Mouse (Mus musculus) mouse embryonic stem cell (cell line): ENCODE measurements around the gene Gm17334.

ENCODE experiments used
- in situ Hi-C, 2 experiments: fragments of 300-500 bp; cut with MboI; formaldehyde crosslinking; loops; 1 replicate in 1 of 2; 3 replicates in 1 of 2; pipeline ENCODE4 v1.14.3; 2019 to 2020; ENCODE audit warnings: low sequenced_read_pairs in 2 of 2, low pct_unique_long_range_greater_than_20kb in 1 of 2, mixed read lengths in 1 of 2; ENCODE audit not compliant: unreplicated experiment in 1 of 2

Gene Gm17334

GRCm38 (mm10) chr11:53759545-53760406 lies 13.2 kb downstream of the Gm17334 start:
- in situ Hi-C loops: loop anchor here in 1 of 2 experiments (5.0 kb wide), 1 partner anchor 88 kb away; no protein-coding TSS in a partner anchor

DNA sequence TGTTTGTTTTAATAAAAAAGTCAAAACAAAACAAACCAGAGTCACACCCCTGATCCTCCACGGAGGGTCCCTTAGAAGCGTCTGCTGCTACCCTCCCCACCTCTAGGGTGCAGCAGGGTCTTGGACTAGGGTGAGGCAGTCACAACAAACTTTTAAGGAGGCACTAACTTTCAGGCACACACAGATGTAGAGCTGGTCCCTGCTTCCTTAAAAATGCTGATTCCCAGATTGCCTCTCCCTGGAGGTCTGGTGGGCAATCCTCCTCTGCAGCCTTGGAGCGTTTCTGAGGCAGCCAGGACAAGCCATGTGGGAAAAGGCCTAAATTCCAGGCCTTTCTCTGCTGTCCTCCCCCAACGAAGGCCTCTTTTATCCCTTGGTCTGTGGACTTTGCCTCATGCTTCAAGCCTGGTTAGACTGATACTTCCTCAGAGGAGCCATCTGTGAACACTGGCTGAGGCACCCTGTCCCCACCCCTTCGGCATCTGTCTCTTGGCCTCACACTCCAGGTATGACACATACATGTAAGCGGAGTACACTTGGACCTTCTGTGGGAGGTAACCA lies 14.1 kb downstream of the Gm17334 start:
- in situ Hi-C loops: loop anchor here in 1 of 2 experiments (5.0 kb wide), 1 partner anchor 88 kb away; no protein-coding TSS in a partner anchor

DNA sequence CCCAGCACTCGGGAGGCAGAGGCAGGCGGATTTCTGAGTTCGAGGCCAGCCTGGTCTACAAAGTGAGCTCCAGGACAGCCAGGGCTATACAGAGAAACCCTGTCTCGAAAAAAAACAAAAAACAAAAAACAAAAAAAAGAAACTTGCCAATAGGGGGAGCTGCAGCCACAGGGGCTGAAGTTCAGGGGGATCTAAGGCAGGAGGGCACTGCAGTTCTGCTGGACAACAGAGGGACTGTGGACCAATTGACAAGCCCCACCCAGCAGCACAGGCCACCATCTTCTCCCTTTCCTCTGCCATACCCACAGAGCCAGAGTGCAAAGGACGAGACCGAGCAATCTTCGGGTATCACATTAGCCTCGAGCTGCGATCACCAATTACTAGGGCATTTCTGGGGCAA lies 15.0 kb downstream of the Gm17334 start:
- in situ Hi-C loops: loop anchor here in 1 of 2 experiments (5.0 kb wide), 1 partner anchor 89 kb away; no protein-coding TSS in a partner anchor

- in situ Hi-C loops: loop anchor here in 1 of 2 experiments (5.0 kb wide), 1 partner anchor 90 kb away; no protein-coding TSS in a partner anchor
Observed at GRCm38 (mm10) chr11:53757612-53758011, 15.4 kb downstream of the Gm17334 start.

- in situ Hi-C loops: loop anchor here in 1 of 2 experiments (5.0 kb wide), 1 partner anchor 92 kb away; no protein-coding TSS in a partner anchor
Observed at GRCm38 (mm10) chr11:53755011-53755595, 17.9 kb downstream of the Gm17334 start.

DNA sequence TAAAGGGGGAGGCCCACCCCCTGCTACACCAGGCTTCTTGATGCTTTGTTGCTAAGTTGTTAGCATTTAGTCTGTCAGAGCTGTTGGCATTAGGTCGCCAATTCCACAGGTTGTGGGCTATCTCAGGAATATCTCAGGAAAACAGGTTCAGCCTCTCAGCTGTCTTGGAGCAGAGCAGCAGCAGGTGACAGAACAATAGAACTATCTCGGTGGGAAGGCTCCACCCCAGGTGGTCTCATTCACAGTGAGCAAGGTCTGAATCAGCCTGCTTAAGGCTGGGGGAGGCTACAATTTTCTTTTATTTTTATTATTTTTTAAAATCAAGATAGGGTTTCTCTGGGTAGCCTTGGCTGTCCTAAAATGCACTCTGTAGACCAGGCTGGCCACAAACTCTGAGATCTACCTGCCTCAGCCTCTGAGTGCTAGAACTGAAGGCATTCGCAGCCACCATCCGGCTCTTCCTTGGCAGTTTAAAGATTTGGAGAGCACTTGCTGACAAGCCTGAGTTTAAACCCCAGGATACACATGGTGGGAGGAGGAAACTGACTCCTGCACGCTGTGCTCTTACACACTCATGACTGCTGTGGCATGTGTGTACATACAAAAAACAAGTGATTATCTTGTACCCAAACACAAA lies 23.2 kb downstream of the Gm17334 start:
- in situ Hi-C loops: loop anchor here in 1 of 2 experiments (5.0 kb wide), 1 partner anchor 102 kb away; no protein-coding TSS in a partner anchor

DNA sequence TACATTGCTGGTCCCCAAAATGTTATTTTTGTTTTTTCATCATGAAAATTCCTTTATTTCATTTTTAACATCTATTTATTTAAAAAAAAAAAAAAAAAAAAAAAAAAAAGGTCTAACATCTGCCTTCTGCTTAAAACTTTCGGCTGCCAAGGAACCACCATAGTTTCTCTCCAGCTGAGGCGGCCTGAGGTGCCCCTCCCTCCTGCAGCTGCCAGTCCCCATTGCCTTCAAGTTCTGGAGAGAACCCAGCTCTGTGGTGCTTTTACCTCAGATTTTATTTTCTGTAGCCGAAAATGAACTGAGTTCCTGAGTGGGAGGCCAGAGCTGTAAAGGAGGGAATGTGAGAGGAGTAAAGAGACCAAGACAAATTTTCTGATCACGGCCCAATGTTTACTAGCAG lies 23.7 kb downstream of the Gm17334 start:
- in situ Hi-C loops: loop anchor here in 1 of 2 experiments (5.0 kb wide), 1 partner anchor 103 kb away; no protein-coding TSS in a partner anchor

DNA sequence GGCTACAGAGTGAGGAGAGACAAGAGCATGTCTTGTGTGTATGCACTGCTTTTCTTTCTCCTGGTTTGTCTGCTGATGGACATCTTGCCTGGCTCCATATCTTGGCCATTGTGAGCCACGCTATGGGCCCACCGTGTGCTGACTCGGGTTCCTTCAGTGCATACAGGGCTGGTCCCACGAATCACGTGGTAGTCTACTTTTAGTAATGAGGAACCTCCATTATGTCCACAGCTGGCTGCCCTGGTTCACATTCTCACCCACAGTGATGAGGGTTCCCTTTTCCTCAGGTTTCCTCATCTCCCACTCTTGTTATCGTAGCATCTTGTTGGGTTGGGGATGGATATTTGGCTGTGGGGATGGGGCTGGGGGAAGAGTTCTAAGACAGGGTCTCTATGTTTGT lies 24.4 kb downstream of the Gm17334 start:
- in situ Hi-C loops: loop anchor here in 1 of 2 experiments (5.0 kb wide), 1 partner anchor 104 kb away; no protein-coding TSS in a partner anchor

DNA sequence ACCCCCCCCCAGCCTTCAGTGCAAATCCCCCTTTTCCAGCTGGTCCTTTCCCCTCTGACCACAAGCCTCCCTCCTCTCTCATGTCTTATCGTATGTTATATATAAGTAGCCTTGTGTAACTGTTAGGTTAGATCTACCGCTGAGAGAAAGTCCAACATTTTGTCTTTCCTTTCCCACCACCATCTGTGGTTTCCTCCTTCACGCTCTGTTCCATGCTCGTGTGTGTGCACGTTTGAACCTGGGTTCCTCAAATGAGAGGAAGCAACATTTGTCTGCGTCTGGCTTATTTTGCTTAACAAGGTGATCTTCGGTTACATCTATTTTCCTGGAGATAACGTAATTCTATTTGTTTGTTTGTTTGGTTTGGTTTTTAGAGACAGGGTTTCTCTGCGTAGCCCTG lies 25.0 kb downstream of the Gm17334 start:
- in situ Hi-C loops: loop anchor here in 1 of 2 experiments (5.0 kb wide), 1 partner anchor 104 kb away; no protein-coding TSS in a partner anchor

- in situ Hi-C loops: loop anchor here in 1 of 2 experiments (5.0 kb wide), 1 partner anchor 107 kb away; no protein-coding TSS in a partner anchor
Observed at GRCm38 (mm10) chr11:53745260-53745659, 27.7 kb downstream of the Gm17334 start.

DNA sequence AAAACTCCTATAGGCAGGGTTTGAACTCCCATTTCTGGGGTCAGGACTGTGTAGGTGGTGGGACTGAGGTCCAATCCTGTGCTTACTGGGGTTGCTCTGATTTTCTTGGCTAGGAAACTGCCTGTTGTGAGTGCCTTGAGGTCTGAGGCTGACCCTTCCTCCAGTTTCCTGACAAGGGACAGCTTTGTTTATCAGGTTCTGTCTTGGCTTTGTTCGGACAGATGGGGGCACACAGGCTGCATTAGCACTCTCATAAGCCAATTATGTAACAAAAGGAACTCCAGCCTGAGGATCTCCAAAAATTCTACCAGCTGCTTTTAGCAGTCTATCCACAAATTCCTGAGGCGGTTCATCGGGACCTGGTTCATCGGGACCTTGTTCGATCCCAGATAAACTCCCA lies 30.6 kb downstream of the Gm17334 start:
- in situ Hi-C loops: no loop called here

DNA sequence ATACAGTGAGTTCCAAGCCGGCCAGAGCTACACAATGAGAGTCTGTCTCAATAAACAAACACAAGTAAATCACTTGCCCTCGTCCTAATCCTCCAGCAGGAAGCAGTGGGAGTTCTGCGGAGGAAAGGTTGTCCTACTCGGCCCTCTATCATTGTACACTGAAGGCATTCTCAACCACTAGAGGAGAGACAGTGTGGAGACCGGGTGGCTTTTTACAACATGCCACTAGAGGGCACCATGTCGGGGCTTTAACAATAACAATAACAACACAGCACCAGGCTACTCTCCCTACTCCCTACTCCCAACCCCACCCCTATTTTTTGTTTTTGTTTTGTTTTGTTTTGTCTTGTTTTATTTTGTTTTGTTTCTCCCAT lies 35.4 kb downstream of the Gm17334 start:
- in situ Hi-C loops: no loop called here

DNA sequence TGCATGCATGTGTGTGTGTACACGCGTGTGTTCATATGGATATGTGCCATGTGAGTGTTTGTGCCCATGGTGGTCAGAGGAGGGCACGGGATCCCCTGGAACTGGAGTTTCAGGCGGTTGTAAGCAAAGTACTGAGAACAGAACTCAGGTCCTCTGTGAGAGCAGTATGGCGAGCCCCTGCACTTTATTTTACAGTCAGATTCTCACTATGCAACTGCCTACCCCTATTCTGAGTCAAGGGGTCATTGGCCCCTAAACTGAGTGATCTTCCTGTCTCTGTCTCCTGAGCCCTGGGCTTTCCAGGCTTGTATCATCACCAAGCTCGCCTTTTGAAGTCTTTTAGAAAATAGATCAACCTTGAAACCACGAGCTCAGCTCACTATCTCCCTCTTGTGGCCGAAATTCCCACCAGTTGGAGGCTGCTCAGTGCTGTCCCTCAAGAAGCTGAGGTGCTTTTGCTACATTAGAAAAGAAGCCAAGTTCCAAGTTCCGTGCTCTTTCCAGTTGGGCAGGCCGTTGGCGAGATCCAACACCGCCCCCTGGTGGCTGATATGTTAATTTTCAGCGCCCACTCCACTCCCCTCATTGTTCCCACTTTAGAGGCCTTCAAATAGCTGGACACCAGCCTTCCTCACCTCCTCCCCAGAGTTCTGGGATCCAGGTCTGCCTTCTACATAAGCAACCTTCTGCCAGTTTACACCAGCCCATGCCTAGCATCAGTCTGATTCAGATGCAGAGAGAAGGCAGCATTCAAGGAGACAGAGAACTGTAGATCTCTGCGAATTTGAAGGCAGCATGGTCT lies 36.0 kb downstream of the Gm17334 start:
- in situ Hi-C loops: no loop called here

DNA sequence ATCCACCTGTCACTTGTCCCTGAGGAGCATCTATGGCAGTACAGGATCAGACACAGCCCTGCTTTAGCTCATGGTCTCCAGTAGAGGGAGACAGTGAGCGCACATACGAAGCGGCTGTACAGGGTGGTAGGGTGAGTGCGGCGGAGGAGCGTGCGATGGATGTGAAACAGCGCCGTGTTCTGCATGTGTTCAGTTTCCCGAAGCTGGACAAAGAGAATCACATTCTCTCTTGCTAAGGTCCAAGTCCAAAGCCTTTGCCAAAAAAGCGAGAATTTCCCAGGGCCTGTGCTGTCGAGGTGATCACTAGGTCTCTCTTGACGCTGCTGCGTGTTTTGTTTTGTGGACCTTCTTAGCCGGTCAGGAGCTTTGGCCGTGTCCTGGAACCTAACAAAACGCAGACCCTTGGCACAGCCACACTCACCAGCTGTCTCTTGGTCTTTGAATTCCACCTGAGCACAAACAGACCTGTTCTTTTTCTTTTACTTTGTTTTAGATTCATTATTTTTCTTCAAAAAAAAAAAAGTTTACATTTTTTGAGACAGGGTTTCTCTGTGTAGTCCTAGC lies 37.2 kb downstream of the Gm17334 start:
- in situ Hi-C loops: no loop called here

GRCm38 (mm10) chr11:53734970-53735681 lies 37.9 kb downstream of the Gm17334 start:
- in situ Hi-C loops: no loop called here

- in situ Hi-C loops: no loop called here
Observed at GRCm38 (mm10) chr11:53734431-53734830, 38.6 kb downstream of the Gm17334 start.

DNA sequence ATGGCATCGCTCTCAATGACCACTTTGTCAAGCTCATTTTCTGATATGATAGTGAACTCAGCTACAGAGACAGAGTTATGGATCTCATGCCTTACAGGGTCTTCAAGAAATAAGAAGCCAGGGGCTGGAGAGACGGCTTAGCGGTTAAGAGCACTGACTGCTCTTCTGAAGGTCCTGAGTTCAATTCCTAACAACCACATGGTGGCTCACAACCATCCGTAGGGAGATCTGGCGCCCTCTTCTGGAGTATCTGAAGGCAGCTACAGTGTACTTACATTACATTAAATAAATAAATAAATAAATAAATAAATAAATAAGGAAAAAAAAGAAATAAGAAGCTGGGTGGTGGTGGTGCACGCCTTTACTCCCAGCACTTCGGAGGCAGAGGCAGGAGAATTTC lies 39.2 kb downstream of the Gm17334 start:
- in situ Hi-C loops: no loop called here
